Mouse (Mus musculus): ENCODE measurements around the gene Lifr.

- no peak for TF ChIP-seq CTCF (IDR thresholded peaks at IDR 0.05; ENCODE audit: control insufficient read depth, insufficient read depth, low read length)
- no peak for TF ChIP-seq POLR2A (IDR thresholded peaks at IDR 0.05; ENCODE audit: borderline replicate concordance, control insufficient read depth, low read depth, low read length)
These were observed 26.3 kb downstream of the Lifr start for GRCm38 (mm10) chr15:7116699-7117098.

All from bone marrow, adult 2 months (tissue).